Mouse (Mus musculus): ENCODE results near the gene Spsb4.

- no peak for TF ChIP-seq POLR2A (IDR thresholded peaks at IDR 0.05; ENCODE audit: low read depth, low read length)
- TF ChIP-seq CTCF (IDR thresholded peaks at IDR 0.05; ENCODE audit: extremely low read depth, insufficient read depth, insufficient read length, insufficient replicate concordance), result no peak
These were observed 36.3 kb downstream of the Spsb4 start for GRCm38 (mm10) chr9:96982351-96982750.

All from spleen, adult 2 months (tissue).